Mouse (Mus musculus): ENCODE measurements around the gene Cmc2.

- TF ChIP-seq CTCF (IDR thresholded peaks at IDR 0.05; ENCODE audit: low read depth, low read length), result no peak
- no peak for TF ChIP-seq GATA1 (IDR thresholded peaks at IDR 0.05; ENCODE audit: borderline replicate concordance, low read length)
Observed at GRCm38 (mm10) chr8:116942284-116943058, 21.2 kb upstream of the Cmc2 start.
